Mouse (Mus musculus): ENCODE measurements around the gene Snapc3. TPM values are rescaled to one million over a fixed set of nuclear protein-coding genes. Genes with fewer than 3 reads are reported as not detected.

The Snapc3 gene
- polyA plus RNA-seq, 1 experiment from 2014 or later, result 31.1 TPM

- H3K27me3 ChIP-seq (replicated peaks; ENCODE audit: control insufficient read depth, insufficient read depth, low read length), result no peaks in the 10 kb centered on the region
- 91% methylated on average over 5 of the region's 5 CpGs for WGBS
- ATAC-seq (replicated peaks; ENCODE audit: low FRiP score) (no peak), DNase-seq (ENCODE audit: low spot score) (no peak)
- H3K36me3 ChIP-seq (ENCODE audit: control insufficient read depth, insufficient read depth, low read length), result peaks cover 30% of the 10 kb centered on the region
- H3K4me1 ChIP-seq (replicated peaks; ENCODE audit: control insufficient read depth, insufficient read depth, low read length), result no peaks in the 10 kb centered on the region
- H3K9me3 ChIP-seq (ENCODE audit: control insufficient read depth, low read length), result no peaks in the 10 kb centered on the region
- H3K4me3 ChIP-seq (ENCODE audit: low read depth, low read length), result no peak overlapping the region
- no peak overlapping the region for H3K27ac ChIP-seq (ENCODE audit: low read depth, low read length)
- no peak overlapping the region for H3K4me2 ChIP-seq
- H3K9ac ChIP-seq (ENCODE audit: low read depth, low read length), result no peak overlapping the region
Observed at GRCm38 (mm10) chr4:83460106-83460505, 42.6 kb downstream of the Snapc3 start.

GRCm38 (mm10) chr4:83464827-83465226 is 47.3 kb downstream of the Snapc3 start:
- no peak for DNase-seq (ENCODE audit: low spot score)
- Histone ChIP-seq H3K9me3 (ENCODE audit: control insufficient read depth, low read length) (no peaks in the 10 kb centered on the region), H3K27me3 (replicated peaks; ENCODE audit: control insufficient read depth, insufficient read depth, low read length) (no peaks in the 10 kb centered on the region), H3K4me2 (no peak overlapping the region), H3K9ac (ENCODE audit: low read depth, low read length) (no peak overlapping the region), H3K27ac (ENCODE audit: low read depth, low read length) (no peak overlapping the region), H3K4me1 (replicated peaks; ENCODE audit: control insufficient read depth, insufficient read depth, low read length) (no peaks in the 10 kb centered on the region), H3K36me3 (ENCODE audit: control insufficient read depth, insufficient read depth, low read length) (peaks cover 28% of the 10 kb centered on the region; the same call in 1 of the 2 replicates), H3K4me3 (ENCODE audit: low read depth, low read length) (no peak overlapping the region)
- ATAC-seq (replicated peaks; ENCODE audit: low FRiP score), result no peak
- 80% methylated on average over 7 of the region's 7 CpGs for WGBS

- no peak for ATAC-seq (replicated peaks; ENCODE audit: low FRiP score)
- Histone ChIP-seq H3K36me3 (ENCODE audit: control insufficient read depth, insufficient read depth, low read length) (peaks cover 34% of the 10 kb centered on the region; the same call in 1 of the 2 replicates), H3K4me3 (ENCODE audit: low read depth, low read length) (no peak overlapping the region), H3K27ac (ENCODE audit: low read depth, low read length) (no peak overlapping the region), H3K27me3 (replicated peaks; ENCODE audit: control insufficient read depth, insufficient read depth, low read length) (no peaks in the 10 kb centered on the region), H3K9me3 (ENCODE audit: control insufficient read depth, low read length) (no peaks in the 10 kb centered on the region), H3K9ac (ENCODE audit: low read depth, low read length) (no peak overlapping the region), H3K4me2 (no peak overlapping the region), H3K4me1 (replicated peaks; ENCODE audit: control insufficient read depth, insufficient read depth, low read length) (no peaks in the 10 kb centered on the region)
- DNase-seq (ENCODE audit: low spot score), result no peak
- whole genome bisulfite sequencing, result 88% methylated on average over 7 of the region's 7 CpGs
Observed at GRCm38 (mm10) chr4:83467615-83468014, 50.1 kb downstream of the Snapc3 start.

- WGBS, result 88% methylated on average over 3 of the region's 3 CpGs
- ATAC-seq (replicated peaks; ENCODE audit: low FRiP score), result no peak
Observed at GRCm38 (mm10) chr4:83468208-83468607, 50.7 kb downstream of the Snapc3 start.

GRCm38 (mm10) chr4:83485250-83485649 is 67.7 kb downstream of the Snapc3 start:
- H3K9me3 ChIP-seq (ENCODE audit: control insufficient read depth, low read length), result no peaks in the 10 kb centered on the region
- no peak for ATAC-seq (replicated peaks; ENCODE audit: low FRiP score)
- WGBS, result 27% methylated on average over 12 of the region's 12 CpGs

More at GRCm38 (mm10) chr4:83468208-83468607, 50.7 kb downstream of the Snapc3 start:
- H3K36me3 ChIP-seq (ENCODE audit: control insufficient read depth, insufficient read depth, low read length), result peaks cover 37% of the 10 kb centered on the region; the same call in 1 of the 2 replicates
- no peaks in the 10 kb centered on the region for H3K9me3 ChIP-seq (ENCODE audit: control insufficient read depth, low read length)
- H3K4me3 ChIP-seq (ENCODE audit: low read depth, low read length), result no peak overlapping the region
- H3K9ac ChIP-seq (ENCODE audit: low read depth, low read length), result no peak overlapping the region
- no peaks in the 10 kb centered on the region for H3K27me3 ChIP-seq (replicated peaks; ENCODE audit: control insufficient read depth, insufficient read depth, low read length)
- H3K27ac ChIP-seq (ENCODE audit: low read depth, low read length), result no peak overlapping the region
- no peak overlapping the region for H3K4me2 ChIP-seq
- H3K4me1 ChIP-seq (replicated peaks; ENCODE audit: control insufficient read depth, insufficient read depth, low read length), result no peaks in the 10 kb centered on the region
- no peak for DNase-seq (ENCODE audit: low spot score)

GRCm38 (mm10) chr4:83485735-83486116 is 68.2 kb downstream of the Snapc3 start:
- peak overlapping the region; percentile 95 for H3K27ac ChIP-seq (ENCODE audit: low read depth, low read length)
- peak overlapping the region; percentile 93 for H3K4me3 ChIP-seq (ENCODE audit: low read depth, low read length)
- H3K27me3 ChIP-seq (replicated peaks; ENCODE audit: control insufficient read depth, insufficient read depth, low read length), result no peaks in the 10 kb centered on the region
- H3K9me3 ChIP-seq (ENCODE audit: control insufficient read depth, low read length), result no peaks in the 10 kb centered on the region
- peak; percentile 87 for ATAC-seq (replicated peaks; ENCODE audit: low FRiP score)
- DNase-seq (ENCODE audit: low spot score), result peak; percentile 82
- H3K4me1 ChIP-seq (replicated peaks; ENCODE audit: control insufficient read depth, insufficient read depth, low read length), result peaks cover 8% of the 10 kb centered on the region; the same call in 1 of the 2 replicates
- H3K36me3 ChIP-seq (ENCODE audit: control insufficient read depth, insufficient read depth, low read length), result peaks cover 11% of the 10 kb centered on the region
- 2% methylated on average over 21 of the region's 40 CpGs for WGBS
- H3K4me2 ChIP-seq, result peak overlapping the region; percentile 84
- H3K9ac ChIP-seq (ENCODE audit: low read depth, low read length), result peak overlapping the region; percentile 96

More at GRCm38 (mm10) chr4:83485250-83485649, 67.7 kb downstream of the Snapc3 start:
- H3K36me3 ChIP-seq (ENCODE audit: control insufficient read depth, insufficient read depth, low read length), result peaks cover 11% of the 10 kb centered on the region
- H3K4me3 ChIP-seq (ENCODE audit: low read depth, low read length), result peak overlapping the region; percentile 93
- peak overlapping the region; percentile 96 for H3K9ac ChIP-seq (ENCODE audit: low read depth, low read length)
- peaks cover 8% of the 10 kb centered on the region; the same call in 1 of the 2 replicates for H3K4me1 ChIP-seq (replicated peaks; ENCODE audit: control insufficient read depth, insufficient read depth, low read length)
- H3K4me2 ChIP-seq, result peak overlapping the region; percentile 84
- no peaks in the 10 kb centered on the region for H3K27me3 ChIP-seq (replicated peaks; ENCODE audit: control insufficient read depth, insufficient read depth, low read length)
- H3K27ac ChIP-seq (ENCODE audit: low read depth, low read length), result no peak overlapping the region
- no peak for DNase-seq (ENCODE audit: low spot score)

- H3K36me3 ChIP-seq (ENCODE audit: control insufficient read depth, insufficient read depth, low read length), result peaks cover 7% of the 10 kb centered on the region
- no peaks in the 10 kb centered on the region for H3K27me3 ChIP-seq (replicated peaks; ENCODE audit: control insufficient read depth, insufficient read depth, low read length)
- peak; percentile 86 for ATAC-seq (replicated peaks; ENCODE audit: low FRiP score)
- H3K27ac ChIP-seq (ENCODE audit: low read depth, low read length), result peak within 1 kb of the TSS; percentile 95
- under 1% methylated on average over 70 of the region's 86 CpGs for WGBS
- peaks cover 8% of the 10 kb centered on the region; the same call in 1 of the 2 replicates for H3K4me1 ChIP-seq (replicated peaks; ENCODE audit: control insufficient read depth, insufficient read depth, low read length)
- H3K9me3 ChIP-seq (ENCODE audit: control insufficient read depth, low read length), result no peaks in the 10 kb centered on the region
- DNase-seq (ENCODE audit: low spot score), result peak; percentile 89
- peak within 1 kb of the TSS; percentile 93 for H3K4me3 ChIP-seq (ENCODE audit: low read depth, low read length)
- H3K4me2 ChIP-seq, result peak within 1 kb of the TSS; percentile 84
- H3K9ac ChIP-seq (ENCODE audit: low read depth, low read length), result peak within 1 kb of the TSS; percentile 96
Observed at GRCm38 (mm10) chr4:83486117-83486901, 68.8 kb downstream of the Snapc3 start, which contains the start of gene Psip1. Psip1 (minus strand) TSS chr4:83486459.

GRCm38 (mm10) chr4:83489121-83489520 is 71.6 kb downstream of the Snapc3 start:
- H3K9me3 ChIP-seq (ENCODE audit: control insufficient read depth, low read length), result no peaks in the 10 kb centered on the region
- no peak for ATAC-seq (replicated peaks; ENCODE audit: low FRiP score)
- H3K4me1 ChIP-seq (replicated peaks; ENCODE audit: control insufficient read depth, insufficient read depth, low read length), result peaks cover 6% of the 10 kb centered on the region; the same call in 1 of the 2 replicates
- H3K27ac ChIP-seq (ENCODE audit: low read depth, low read length), result no peak overlapping the region
- H3K9ac ChIP-seq (ENCODE audit: low read depth, low read length), result no peak overlapping the region
- no peaks in the 10 kb centered on the region for H3K27me3 ChIP-seq (replicated peaks; ENCODE audit: control insufficient read depth, insufficient read depth, low read length)
- 47% methylated on average over 5 of the region's 5 CpGs for WGBS
- no peak for DNase-seq (ENCODE audit: low spot score)
- no peak overlapping the region for H3K4me2 ChIP-seq
- peaks cover 3% of the 10 kb centered on the region; the same call in 1 of the 2 replicates for H3K36me3 ChIP-seq (ENCODE audit: control insufficient read depth, insufficient read depth, low read length)
- no peak overlapping the region for H3K4me3 ChIP-seq (ENCODE audit: low read depth, low read length)
